Mouse (Mus musculus): Measurements from ENCODE around the gene Ift172.

Gene Ift172

DNA sequence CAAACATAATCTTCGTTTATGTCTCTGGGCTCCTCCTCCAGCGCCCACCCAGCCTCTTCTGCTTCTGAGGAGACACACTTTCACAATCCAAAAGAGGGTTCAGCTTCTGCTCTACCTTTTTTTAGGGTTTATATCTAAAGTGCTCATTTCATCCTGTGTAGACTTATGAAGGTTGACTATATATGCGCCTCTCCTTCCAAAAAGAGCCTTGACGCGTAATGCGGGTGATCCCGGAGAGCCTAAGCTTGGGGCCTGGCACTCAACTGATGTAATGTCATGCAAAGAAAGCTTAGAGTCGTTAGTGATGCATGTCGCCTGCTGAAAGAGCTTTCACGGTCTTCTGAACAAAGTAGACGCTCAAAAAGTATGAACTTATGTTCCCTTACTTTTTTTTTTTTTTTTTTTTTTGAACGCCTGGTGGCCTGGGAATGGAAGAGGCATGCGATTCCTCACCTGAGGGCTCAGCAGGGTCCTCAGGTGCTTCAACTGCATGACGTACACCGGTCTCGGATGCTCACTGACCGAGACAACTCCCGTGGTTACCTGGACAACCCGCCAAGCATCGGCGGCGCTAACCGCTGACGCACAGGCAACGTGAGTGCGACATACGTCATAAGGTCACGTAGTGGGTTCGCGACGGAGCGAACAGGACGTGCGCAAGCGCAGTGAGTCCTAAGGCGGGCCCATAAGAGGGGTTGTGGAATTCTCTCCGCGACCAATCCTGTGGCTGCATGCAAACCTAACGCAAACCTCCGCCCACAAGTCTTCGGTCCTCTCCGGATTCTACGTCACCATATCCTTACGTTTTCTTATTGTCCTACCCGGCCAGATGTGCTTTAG is at the start of gene Ift172:
Gene Ift172 (minus strand): TSS at position 596 of the 840 bp plus-strand sequence.
- DNase-seq (ENCODE audit: low spot score in 2 of 2), result peak; percentile 94 to 97

DNA sequence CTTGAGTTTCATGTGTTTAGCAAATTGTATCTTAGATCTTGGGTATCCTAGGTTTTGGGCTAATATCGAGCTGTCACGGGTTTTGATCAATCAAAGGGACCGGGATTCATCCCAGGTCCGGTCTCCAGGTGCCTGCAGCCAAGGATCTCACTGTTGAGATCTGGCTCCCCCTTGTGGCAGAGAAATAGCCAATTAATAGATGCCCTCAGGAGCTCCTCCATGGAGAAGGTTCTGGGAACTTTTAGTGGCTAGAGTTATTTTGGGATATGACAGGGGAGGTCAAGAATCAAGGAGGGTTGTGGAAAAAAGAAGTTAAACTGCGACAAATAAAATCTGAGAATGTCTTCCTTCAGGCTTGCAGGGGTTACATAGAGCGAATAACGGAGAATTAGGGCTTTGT is 37.3 kb upstream of the Ift172 start:
- peak; percentile 40 to 76 for DNase-seq (ENCODE audit: low spot score in 2 of 2)

DNA sequence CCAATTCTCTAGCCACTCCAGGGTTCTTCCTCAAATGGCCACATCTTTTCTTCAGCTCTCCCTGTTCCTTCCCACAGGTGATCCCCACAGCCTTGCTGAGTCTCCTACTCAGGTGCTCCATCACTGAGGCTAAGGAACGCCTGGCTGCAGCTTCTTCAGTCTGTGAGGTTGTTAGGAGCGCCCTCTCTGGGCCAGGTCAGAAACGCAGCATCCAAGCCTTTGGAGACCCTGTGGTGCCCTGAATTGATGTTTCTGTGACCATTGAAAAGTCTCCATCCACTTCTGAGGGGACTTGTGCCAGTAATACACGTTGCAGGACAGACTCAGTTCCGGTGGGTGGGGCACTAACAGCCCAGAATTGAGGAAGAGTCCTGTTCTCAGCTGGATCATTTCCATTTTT is 35.9 kb upstream of the Ift172 start:
- DNase-seq (ENCODE audit: low spot score in 2 of 2), result peak in 1 of 2 experiments; percentile 7

DNA sequence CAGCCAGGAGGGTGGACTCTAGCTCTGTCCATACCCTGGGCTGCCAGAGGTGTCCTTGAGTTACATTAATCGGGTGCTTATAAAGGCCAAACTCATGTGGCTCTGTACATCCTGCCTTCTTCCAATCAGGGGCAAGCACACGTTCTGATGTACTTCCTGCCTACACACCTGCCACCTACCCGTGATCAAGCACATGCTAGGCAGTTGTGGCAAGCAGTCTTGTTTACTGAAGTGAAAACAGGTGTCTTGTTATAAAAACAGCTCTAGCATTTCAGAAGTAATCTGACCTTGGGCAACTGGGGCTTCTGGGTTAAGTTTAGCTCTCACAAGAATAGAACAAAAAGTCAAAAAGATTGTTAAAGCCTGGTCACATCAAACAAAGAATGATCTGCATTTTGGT is 33.2 kb upstream of the Ift172 start:
- DNase-seq (ENCODE audit: low spot score in 2 of 2), result no peak

DNA sequence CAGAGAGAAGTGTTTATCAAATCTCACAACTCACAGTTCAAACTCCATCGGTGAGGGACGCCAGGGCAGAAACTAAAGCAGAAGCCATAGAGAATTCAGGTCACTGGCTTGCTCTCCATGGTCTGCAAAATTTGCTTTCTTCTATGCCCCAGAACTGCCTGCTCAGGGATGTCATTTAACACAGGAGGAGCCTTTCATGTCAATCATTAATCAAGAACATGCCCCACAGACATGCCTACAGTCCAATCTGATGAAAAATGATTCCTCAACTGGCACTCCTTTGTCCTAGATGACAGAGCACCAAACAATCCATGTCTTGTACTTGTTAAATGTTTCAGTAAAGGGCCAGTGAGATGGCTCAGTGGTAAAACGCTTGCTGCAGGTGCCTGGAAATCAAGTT is 31.9 kb upstream of the Ift172 start:
- no peak for DNase-seq (ENCODE audit: low spot score in 2 of 2)

DNA sequence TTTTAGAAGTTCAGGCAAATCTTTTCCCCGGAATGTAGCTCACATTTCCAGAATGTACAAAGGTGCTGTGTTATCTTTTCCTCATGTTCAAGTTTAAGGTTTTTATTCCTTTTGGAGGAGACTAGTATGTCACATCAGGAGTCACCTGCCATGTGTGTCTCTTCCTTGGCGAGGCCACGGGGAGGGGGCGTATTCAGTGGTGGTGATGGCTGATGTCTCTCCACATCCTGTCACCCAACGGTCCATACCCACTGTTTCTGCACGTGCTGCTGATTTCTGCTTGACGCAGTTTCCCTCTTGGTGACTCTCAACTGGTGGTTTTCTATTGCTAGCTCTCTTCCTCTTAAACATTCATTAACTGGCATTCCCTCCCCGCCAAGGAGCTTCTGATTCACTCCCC is 21.9 kb upstream of the Ift172 start:
- DNase-seq (ENCODE audit: low spot score in 2 of 2), result no peak

DNA sequence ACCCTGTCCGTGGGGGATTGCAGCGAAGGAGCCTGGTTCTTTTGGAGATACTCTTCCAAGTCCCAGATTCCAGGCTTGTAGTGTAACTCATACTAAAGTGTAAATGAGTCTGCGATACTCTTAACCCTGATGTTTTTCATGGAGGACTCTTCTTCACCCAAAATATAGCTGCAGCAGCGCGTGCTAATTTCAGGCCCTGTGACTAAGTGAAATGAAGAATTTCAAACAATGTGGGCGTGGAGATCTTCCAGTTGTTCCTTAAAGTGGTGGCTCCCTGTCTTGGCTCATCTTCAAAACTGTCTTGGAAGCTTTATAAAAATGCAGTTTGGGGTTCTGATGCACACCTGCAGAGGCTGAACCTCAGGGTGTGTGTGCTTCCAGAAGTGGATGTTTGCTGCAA is 12.2 kb upstream of the Ift172 start:
- DNase-seq (ENCODE audit: low spot score in 2 of 2), result peak; percentile 20 to 35

DNA sequence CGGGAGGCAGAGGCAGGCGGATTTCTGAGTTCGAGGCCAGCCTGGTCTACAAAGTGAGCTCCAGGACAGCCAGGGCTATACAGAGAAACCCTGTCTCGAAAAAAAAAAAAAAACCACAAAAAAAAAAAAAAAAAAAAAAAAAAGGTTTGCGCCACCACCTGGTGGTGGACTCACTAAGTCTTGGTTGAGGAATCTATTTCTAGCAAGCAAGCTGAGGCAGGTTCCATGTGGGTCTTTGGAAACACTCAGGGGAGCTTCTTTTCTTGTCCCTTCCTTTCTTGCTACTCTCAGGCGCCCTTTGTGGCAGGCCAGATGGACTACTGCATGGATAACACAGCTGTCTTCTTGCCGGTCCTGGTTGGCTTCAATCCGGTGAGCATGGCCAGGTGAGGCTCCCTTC is 10.9 kb upstream of the Ift172 start:
- DNase-seq (ENCODE audit: low spot score in 2 of 2), result no peak

DNA sequence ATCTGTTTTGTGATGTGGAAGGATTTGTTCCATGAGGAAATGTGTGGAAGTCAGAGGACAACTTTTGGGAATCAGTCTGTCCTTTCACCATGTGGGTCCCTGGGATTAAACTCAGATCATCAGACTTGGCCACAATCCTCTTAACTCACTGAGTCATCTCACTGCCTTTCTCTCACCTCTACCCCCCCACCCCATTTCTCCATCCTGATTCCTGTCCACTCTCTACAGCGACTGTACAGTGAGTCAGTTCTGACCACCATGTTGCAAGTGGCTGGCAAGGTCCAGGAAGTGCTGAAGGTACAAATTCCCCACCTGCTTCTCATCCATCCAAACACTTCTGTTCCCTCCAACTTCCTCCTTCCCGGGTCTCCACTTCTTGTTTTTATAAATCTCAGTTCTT is 7.6 kb upstream of the Ift172 start:
- DNase-seq (ENCODE audit: low spot score in 2 of 2), result no peak

DNA sequence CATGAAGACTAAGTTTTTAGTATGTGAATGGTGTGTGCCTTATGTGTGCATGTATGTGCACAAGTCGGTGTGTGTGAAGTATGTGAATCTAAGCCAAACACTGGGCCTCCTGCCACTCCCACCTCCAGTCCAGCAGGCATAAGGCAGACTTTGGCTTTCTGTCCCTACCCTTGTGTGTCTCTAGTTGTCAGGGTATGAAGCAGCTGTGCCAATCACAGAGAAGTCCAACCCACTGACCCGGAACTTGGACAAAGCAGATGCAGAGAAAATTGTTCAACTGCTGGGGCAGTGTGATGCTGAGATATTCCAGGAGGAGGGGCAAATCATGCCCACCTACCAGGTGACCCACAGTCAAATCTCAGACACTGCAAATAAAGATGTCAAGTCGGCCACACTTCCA is 7.1 kb upstream of the Ift172 start:
- DNase-seq (ENCODE audit: low spot score in 2 of 2), result no peak

DNA sequence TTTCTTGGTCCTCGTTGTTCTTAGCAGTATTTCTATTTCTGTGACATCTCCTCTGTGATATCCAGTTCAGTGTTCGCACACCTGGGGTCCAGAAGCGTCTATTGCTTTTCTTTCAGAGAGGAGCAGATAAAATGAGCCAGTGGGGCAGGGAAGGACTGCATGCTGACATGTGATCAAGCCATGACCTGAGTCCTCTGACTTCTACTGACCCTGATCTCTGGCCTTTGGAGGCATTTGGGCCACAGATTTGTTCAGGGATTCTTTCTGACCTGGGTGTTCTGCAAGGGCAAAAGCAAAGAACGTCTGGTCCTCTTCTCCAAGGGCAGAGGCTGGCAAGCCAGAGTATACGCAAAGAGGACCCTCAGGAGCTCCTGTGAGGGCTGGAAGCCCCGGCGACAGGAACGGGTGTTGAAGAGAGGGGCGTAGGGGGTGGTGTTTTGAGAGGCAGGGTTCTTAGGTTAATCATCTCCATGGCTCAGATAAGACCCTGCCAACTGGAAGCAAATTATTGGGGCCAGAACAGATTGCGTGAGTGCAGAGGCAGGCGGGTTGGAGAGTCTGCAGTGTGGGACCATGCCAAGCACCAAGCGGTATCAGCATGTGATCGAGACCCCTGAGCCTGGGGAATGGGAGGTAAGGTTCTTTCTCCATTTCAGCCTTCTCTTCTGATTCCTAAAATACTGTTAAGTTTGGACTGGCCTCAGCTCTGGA is 6.3 kb upstream of the Ift172 start, which contains the start of gene Gckr:
Gene Gckr (plus strand): TSS at position 397 of the 711 bp plus-strand sequence.
- DNase-seq (ENCODE audit: low spot score in 2 of 2), result no peak

DNA sequence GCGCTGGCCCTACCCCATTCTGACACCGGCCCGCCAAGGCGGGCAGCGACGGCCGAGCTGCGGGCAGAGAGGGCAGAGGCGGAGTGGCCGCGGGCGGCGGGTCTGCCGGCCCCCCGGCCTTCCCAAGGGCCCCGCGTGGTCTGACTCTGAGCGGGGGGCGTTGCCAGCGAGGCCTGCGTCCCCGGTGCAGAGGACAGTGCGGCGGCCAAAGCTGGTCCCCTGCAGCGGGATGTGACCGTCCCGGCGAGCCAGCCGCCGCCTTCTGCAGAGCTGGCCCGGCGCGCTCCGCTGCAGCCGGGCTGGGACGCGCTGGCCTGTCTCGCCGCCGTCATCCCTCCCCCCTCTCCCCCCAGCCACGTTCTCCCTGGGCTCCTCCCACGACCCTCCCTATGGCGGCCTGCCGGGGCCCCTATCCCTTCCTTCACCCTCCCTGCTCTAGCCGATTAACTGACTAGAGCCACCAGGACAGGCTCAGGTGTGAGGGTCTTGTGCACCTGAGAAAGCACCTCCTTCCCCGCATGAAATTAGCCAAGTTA is 4.8 kb upstream of the Ift172 start, which contains the start of gene Fndc4:
Gene Fndc4 (minus strand): TSS at position 475 of the 536 bp plus-strand sequence.
- peak; percentile 39 to 51 for DNase-seq (ENCODE audit: low spot score in 2 of 2)

DNA sequence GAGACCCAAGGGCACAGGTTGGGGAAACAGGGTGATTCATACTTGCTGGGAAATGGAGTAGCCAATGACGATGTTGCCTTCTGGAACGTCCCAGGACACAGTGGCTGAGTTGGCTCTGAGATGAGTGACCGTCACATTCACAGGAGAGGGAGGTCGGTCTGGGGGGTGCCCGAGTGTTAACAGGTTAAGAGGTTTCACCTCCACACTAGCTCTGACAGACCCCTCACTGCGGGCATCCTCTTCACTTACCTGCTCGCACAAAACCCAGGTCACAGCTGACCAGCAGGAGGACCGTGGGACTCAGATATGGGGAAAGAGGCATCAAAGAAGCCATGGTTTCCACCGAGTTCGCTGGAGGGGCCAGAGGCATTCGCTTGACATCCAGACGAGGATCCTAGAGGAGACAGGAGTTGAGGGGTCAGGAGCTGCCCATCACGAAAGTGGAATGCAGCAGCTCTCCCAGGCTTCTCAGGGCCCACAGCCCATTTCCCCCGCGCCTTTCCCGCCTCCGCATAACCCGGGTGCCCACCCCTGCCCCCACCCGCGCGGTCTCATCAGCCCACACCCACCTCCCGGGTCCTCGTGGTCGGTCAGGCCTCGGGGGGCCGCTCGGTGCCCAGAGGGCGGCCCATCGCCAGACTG is 4.2 kb upstream of the Ift172 start:
- DNase-seq (ENCODE audit: low spot score in 2 of 2), result no peak

DNA sequence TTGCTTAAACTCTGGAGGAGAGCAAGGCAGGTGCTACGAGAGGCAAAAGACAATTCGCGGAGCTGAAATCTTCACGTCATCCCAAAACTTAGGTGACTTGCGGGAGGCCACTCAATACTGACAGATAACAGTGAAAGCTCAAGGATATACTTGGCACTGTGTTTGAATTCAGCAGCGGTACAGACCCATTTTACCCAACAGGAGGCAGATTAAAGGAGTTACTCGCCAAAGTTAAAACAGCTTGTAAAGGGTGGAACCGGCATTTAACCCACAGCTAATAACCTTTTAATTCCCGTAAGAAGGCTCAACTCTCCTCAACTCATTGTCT is 409 bp upstream of the Ift172 start:
- DNase-seq (ENCODE audit: low spot score in 2 of 2), result no peak

DNA sequence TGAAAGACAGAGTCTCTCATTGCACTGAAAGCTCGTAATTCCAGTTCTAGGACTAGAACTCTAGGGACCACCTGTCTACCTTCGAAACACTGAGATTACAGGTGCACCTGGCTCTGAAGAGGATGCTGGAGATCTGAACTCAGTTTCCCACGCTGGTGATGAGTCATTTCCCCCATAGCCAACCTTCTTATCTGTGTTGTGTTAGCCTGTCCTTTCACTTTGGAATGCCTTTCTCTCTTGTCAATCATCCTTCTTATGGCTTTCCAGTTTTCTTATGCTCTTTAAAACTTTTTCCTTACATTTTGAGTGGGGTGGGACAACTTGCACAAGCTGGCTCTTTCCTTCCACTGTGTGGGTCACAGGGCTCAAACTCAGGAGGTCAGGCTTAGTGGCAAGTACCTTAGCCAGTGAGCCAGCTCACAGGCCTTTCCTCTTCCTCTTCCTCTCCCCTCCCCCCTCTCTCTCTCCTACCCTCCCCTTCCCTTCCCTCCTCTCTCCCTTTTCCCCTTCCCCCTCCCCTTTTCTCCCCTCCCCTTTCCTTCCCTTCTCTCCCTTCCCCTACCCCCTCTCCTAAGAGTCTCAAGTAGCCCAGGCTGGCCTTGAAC is 1.2 kb downstream of the Ift172 start:
- DNase-seq (ENCODE audit: low spot score in 2 of 2), result no peak

DNA sequence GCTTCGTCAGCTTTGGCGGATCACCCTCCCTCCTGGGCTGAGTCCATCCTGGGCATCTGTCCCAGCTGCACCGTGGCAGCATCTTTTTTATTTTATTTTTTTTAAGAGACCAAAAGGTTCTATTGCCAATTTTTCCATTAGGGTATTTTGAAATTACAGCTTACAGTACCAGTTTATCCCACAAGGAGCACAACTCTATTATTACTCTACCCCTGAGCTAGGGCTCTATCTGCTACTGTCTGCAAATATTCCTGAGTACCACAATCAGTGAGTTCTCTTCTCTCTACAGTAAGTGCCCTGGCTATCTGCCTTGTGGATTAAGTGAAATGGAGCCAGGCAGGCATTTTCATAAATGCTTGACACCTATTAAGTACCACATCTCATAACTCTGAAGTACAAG is 2.3 kb downstream of the Ift172 start:
- DNase-seq (ENCODE audit: low spot score in 2 of 2), result no peak

DNA sequence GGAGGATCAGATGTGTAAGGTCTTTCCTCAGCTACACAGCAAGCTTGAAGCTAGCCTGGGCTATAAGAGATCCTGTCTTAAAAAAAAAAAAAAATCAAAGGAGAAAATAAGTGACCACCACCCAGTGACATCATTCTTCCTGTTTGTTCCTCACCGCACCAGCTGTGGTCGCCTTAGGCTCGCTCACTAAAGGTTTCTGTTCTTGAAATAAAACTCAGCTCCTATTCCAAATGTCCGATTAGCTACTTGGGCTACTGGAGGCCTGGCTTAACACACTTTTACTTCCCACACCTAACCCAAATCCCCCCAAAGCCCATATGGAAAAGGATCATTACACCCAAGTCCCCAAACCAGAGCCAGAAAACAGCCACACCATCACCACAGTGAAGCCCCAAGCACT is 2.7 kb downstream of the Ift172 start:
- DNase-seq (ENCODE audit: low spot score in 2 of 2), result no peak

DNA sequence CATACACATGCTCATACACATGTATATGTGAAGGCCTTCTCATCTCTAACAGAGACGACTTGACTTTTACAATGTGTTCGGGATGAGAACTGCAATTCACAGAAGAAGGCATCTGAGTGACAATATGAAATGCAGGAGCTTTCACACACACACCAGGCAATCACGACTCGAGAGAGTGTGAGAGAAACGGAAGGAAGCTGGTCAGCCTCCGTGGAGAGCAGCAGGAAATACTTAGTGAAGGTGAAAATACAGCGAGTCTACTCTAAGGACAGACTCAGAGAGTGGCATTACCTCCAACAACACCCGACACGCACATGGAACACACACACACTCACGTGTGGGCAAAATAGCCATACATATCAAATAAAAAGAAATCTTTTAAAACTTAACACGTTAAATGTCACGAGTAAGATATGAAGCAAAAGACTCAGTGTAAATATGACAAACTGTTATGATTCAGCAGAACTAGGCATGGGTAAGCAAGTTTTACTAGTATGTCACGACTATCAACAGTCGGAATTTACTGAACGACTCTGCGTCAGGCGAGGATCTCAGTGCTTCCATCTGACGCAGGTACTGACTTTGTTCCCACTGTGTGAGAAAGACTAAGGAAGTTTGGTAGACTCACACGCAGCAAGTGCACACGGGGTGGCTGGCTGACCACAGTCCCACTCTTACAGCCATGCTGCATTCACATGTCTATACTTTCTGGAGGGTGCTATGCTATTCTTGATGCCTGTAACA is 11.5 kb downstream of the Ift172 start:
- DNase-seq (ENCODE audit: low spot score in 2 of 2), result no peak

DNA sequence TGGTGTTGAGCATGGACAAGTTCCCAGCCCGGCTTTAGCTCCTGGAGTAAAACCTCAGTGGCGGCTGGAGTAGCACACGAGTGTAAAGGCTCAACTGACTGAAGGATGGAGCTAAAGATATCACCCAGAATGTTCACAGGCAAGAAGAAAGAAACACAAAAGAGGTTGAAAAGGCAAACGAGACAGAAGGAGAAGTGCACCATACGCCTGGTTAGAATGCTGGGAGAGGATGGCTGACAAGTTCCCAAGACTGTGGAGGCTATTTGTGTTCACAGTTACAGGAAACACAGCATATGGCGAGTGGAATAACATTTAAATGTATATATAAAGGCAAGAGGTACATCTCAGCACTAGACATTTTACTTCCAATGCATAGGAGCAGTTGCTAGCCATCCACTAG is 17.9 kb downstream of the Ift172 start:
- peak in 1 of 2 experiments; percentile 52 for DNase-seq (ENCODE audit: low spot score in 2 of 2)

DNA sequence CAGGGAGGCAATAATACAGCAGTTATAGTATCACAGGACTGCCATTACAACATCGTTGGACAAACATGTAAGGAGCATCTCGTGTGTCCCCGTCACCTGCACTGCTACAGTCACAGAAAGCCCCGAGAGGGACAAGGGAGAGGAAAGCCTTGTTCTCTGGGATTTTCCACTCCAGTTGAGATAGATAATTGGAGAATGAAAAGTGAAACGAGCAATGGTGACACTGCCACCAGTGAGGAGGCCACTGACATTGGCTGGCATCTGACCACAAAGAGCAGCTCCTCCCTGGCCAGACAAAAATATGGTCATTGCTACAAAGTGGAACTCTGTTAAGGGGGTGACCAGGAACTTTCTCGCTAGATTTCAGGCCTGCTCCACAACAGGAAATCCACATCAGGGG is 23.2 kb downstream of the Ift172 start:
- DNase-seq (ENCODE audit: low spot score in 2 of 2), result no peak

DNA sequence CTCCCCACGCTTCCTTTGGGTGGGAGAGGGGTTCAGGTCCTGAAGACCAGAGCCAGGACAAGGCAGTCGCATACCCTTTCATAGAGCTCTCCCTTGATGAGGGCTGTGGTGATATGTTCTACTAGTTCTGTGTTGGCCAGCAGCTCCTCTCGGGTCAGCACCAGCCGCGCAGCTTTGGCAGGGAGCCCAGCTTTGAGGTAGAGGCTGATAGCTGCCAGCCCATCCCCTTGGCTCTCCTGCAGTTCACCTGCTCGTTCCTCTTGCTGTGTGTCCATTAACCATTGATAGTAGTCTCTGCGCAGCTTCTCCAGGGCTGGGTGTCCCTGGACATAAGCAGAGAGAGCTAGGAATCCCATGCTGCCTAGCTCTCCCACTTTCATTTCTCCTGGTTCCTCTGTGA is 24.8 kb downstream of the Ift172 start:
- DNase-seq (ENCODE audit: low spot score in 2 of 2), result no peak

Measured in frontal cortex, postnatal 36 days (tissue).